In genomic region chr3:102027880-102028279, GRCm38 (mm10) we compare ENCODE assay signal across 8 mouse cellular contexts. TPM values are rescaled to one million over a fixed set of nuclear protein-coding genes. Genes with fewer than 3 reads are reported as not detected.
DNase-seq lines count a peak whose midpoint lies in the region; ATAC-seq and TF ChIP-seq lines count a peak whose summit lies in the region.

No protein-coding gene starts in this region.

- TF ChIP-seq POLR2A in cerebellum, adult 2 months (IDR thresholded peaks at IDR 0.05; ENCODE audit: borderline replicate concordance, insufficient read depth, low read length), result no peak

- 74% methylated on average over 6 of the region's 6 CpGs for WGBS in cerebellum, adult 2 months
- WGBS in lung, postnatal 0 days, result 49% methylated on average over 6 of the region's 6 CpGs

- TF ChIP-seq EP300 in lung, postnatal 0 days (IDR thresholded peaks at IDR 0.05), result no peak

- intact Hi-C loops in gastrocnemius, postnatal 36 days (cut with DNase I), result no loop called here

- no peaks in the 10 kb centered on the region for H3K9me3 ChIP-seq in lung, postnatal 0 days (ENCODE audit: low read length)

- H3K4me3 ChIP-seq in cerebellum, adult 2 months (replicated peaks; ENCODE audit: insufficient read depth, low read depth, low read length), result no peak overlapping the region
- no peak overlapping the region for H3K4me3 ChIP-seq in lung, postnatal 0 days (ENCODE audit: low read depth, low read length)

- H3K9ac ChIP-seq in lung, postnatal 0 days (replicated peaks; ENCODE audit: low read depth), result no peak overlapping the region

- H3K27me3 ChIP-seq in cerebellum, adult 2 months (ENCODE audit: control insufficient read depth, insufficient read depth, low read length), result no peaks in the 10 kb centered on the region; the same call in 1 of the 2 replicates
- H3K27me3 ChIP-seq in lung, postnatal 0 days (replicated peaks; ENCODE audit: insufficient read depth, low read length), result no peaks in the 10 kb centered on the region; the same call in 1 of the 2 replicates

- TF ChIP-seq CTCF in cerebellum, adult 2 months (IDR thresholded peaks at IDR 0.05; ENCODE audit: borderline replicate concordance, insufficient read depth, low read depth, low read length), result peak; percentile 41; the same call in 1 of the 2 replicates
- TF ChIP-seq CTCF in lung, postnatal 0 days (IDR thresholded peaks at IDR 0.05), result peak; percentile 69

- H3K27ac ChIP-seq in cerebellum, adult 2 months (ENCODE audit: insufficient read depth, low read length), result no peak overlapping the region
- H3K27ac ChIP-seq in lung, postnatal 0 days (ENCODE audit: low read length), result no peak overlapping the region

- no peaks in the 10 kb centered on the region for H3K36me3 ChIP-seq in lung, postnatal 0 days (ENCODE audit: insufficient read depth, low read length)

- no peaks in the 10 kb centered on the region for H3K4me1 ChIP-seq in cerebellum, adult 2 months (ENCODE audit: control insufficient read depth, insufficient read depth, low read length)
- no peaks in the 10 kb centered on the region for H3K4me1 ChIP-seq in lung, postnatal 0 days (ENCODE audit: insufficient read depth, low read depth, low read length)

- H3K4me2 ChIP-seq in lung, postnatal 0 days (replicated peaks; ENCODE audit: low read depth, low read length), result no peak overlapping the region

- ATAC-seq in lung, postnatal 0 days, result no peak; the same call in 1 of the 2 replicates

- DNase-seq in cerebellum, adult 2 months, result no peak
- DNase-seq in cerebellum, adult 9-11 months, result no peak
- peak; percentile 44 for DNase-seq in lung, postnatal 0 days (ENCODE audit: low spot score)
- DNase-seq in lung, postnatal 10 days, result no peak
- peak; percentile 68 for DNase-seq in embryo, embryonic 10.5 days (ENCODE audit: low spot score)
- peak; percentile 1 for DNase-seq in naive thymus-derived CD4-positive, alpha-beta T cell, adult 2 months (ENCODE audit: low read depth)
- DNase-seq in left cerebral cortex, adult 11 months (ENCODE audit: low spot score), result no peak
- no peak for DNase-seq in gastrocnemius, postnatal 36 days

RNA-seq across cellular contexts. Expression of gene Nhlh2, which starts 18.0 kb away (rescaled TPM):
- polyA plus RNA-seq in cerebellum, adult 2 months (2012; rRNA removed), result 9.3 and 9.6 TPM in 2 replicates
- polyA plus RNA-seq in lung, postnatal 0 days (2015; fragmentation: Nextera tagmentation; extraction: Ambion mirVana), result not detected in 2 replicates
- total RNA-seq in gastrocnemius, postnatal 36 days (2021), result not detected

RNA-seq across cellular contexts. Expression of gene Casq2, which starts 58.3 kb away (rescaled TPM):
- 49.1 and 50.4 TPM in 2 replicates for polyA plus RNA-seq in cerebellum, adult 2 months (2012; rRNA removed)
- polyA plus RNA-seq in lung, postnatal 0 days (2015; fragmentation: Nextera tagmentation; extraction: Ambion mirVana), result 7.0 and 9.0 TPM in 2 replicates
- 10 to 100 TPM; 32.1 to 71.4 TPM for total RNA-seq in gastrocnemius, postnatal 36 days (2021)

Comparison
In these comparisons a context has a peak if more than half of its experiments do, and no peak if none do; other contexts are left out.
1. DNase-seq: peak in lung, postnatal 0 days (single experiment), embryo, embryonic 10.5 days (single experiment) and naive thymus-derived CD4-positive, alpha-beta T cell, adult 2 months (single experiment); none in cerebellum, adult 2 months (0 of 2), cerebellum, adult 9-11 months (single experiment), lung, postnatal 10 days (single experiment), left cerebral cortex, adult 11 months (single experiment) and gastrocnemius, postnatal 36 days (0 of 2).
2. RNA of gene Nhlh2, which starts 18.0 kb away (polyA plus RNA-seq): 9.3 to 9.6 TPM in cerebellum, adult 2 months; not detected in lung, postnatal 0 days; every median in the first group is over 10 times any median in the second.